Mouse (Mus musculus): ENCODE data around the gene Crot. TPM values are rescaled to one million over a fixed set of nuclear protein-coding genes. Genes with fewer than 3 reads are reported as not detected.

Crot gene
- polyA plus RNA-seq, 1 experiment, result 6.6 TPM

GRCm38 (mm10) chr5:8970694-8971093 is 26.4 kb downstream of the Crot start:
- Histone ChIP-seq H3K36me3 (ENCODE audit: control insufficient read depth, insufficient read depth) (peaks cover 42% of the 10 kb centered on the region), H3K79me3 (ENCODE audit: low read depth) (no peaks in the 10 kb centered on the region), H3K4me3 (ENCODE audit: insufficient read depth, poor library complexity, severe bottlenecking) (no peak overlapping the region), H3K79me2 (ENCODE audit: control insufficient read depth, insufficient read depth) (no peaks in the 10 kb centered on the region), H3ac (ENCODE audit: control insufficient read depth, insufficient read length, low read depth) (no peak overlapping the region), H3K27me3 (ENCODE audit: control insufficient read depth, insufficient read depth, insufficient read length) (no peaks in the 10 kb centered on the region)
- no peak for TF ChIP-seq MAX (IDR thresholded peaks at IDR 0.05)
- no peak for TF ChIP-seq CTCF (IDR thresholded peaks at IDR 0.05; ENCODE audit: control insufficient read depth, insufficient read depth, insufficient read length)
- TF ChIP-seq FOSL1 (IDR thresholded peaks at IDR 0.05; ENCODE audit: insufficient read depth, low read length, poor library complexity, severe bottlenecking), result no peak
- TF ChIP-seq CEBPB (IDR thresholded peaks at IDR 0.05; ENCODE audit: low read depth), result no peak
- TF ChIP-seq MYOG (IDR thresholded peaks at IDR 0.05; ENCODE audit: control insufficient read depth, extremely low read depth, insufficient read length), result no peak
- no peak for TF ChIP-seq USF1 (IDR thresholded peaks at IDR 0.05; ENCODE audit: low read depth)
- no peak for TF ChIP-seq MYOD1 (IDR thresholded peaks at IDR 0.05; ENCODE audit: control insufficient read depth, insufficient read length, low read depth)

GRCm38 (mm10) chr5:8964487-8964886 is 32.6 kb downstream of the Crot start:
- no peaks in the 10 kb centered on the region for H3K79me2 ChIP-seq (ENCODE audit: control insufficient read depth, insufficient read depth)
- H3K79me3 ChIP-seq (ENCODE audit: low read depth), result no peaks in the 10 kb centered on the region
- TF ChIP-seq MYOG (IDR thresholded peaks at IDR 0.05; ENCODE audit: control insufficient read depth, extremely low read depth, insufficient read length) (no peak), MAX (IDR thresholded peaks at IDR 0.05) (no peak), CEBPB (IDR thresholded peaks at IDR 0.05; ENCODE audit: low read depth) (no peak), MYOD1 (IDR thresholded peaks at IDR 0.05; ENCODE audit: control insufficient read depth, insufficient read length, low read depth) (no peak)
- H3K36me3 ChIP-seq (ENCODE audit: control insufficient read depth, insufficient read depth), result peaks cover 27% of the 10 kb centered on the region
- H3ac ChIP-seq (ENCODE audit: control insufficient read depth, insufficient read length, low read depth), result no peak overlapping the region
- H3K27me3 ChIP-seq (ENCODE audit: control insufficient read depth, insufficient read depth, insufficient read length), result no peaks in the 10 kb centered on the region
- no peak overlapping the region for H3K4me3 ChIP-seq (ENCODE audit: insufficient read depth, poor library complexity, severe bottlenecking)

- Histone ChIP-seq H3K27me3 (ENCODE audit: control insufficient read depth, insufficient read depth, insufficient read length) (no peaks in the 10 kb centered on the region), H3ac (ENCODE audit: control insufficient read depth, insufficient read length, low read depth) (no peak overlapping the region), H3K36me3 (ENCODE audit: control insufficient read depth, insufficient read depth) (peaks cover 9% of the 10 kb centered on the region), H3K79me3 (ENCODE audit: low read depth) (no peaks in the 10 kb centered on the region), H3K79me2 (ENCODE audit: control insufficient read depth, insufficient read depth) (no peaks in the 10 kb centered on the region), H3K4me3 (ENCODE audit: insufficient read depth, poor library complexity, severe bottlenecking) (no peak overlapping the region)
- no peak for TF ChIP-seq USF1 (IDR thresholded peaks at IDR 0.05; ENCODE audit: low read depth)
- no peak for TF ChIP-seq MYOG (IDR thresholded peaks at IDR 0.05; ENCODE audit: control insufficient read depth, extremely low read depth, insufficient read length)
- no peak for TF ChIP-seq CTCF (IDR thresholded peaks at IDR 0.05; ENCODE audit: control insufficient read depth, insufficient read depth, insufficient read length)
- no peak for TF ChIP-seq CEBPB (IDR thresholded peaks at IDR 0.05; ENCODE audit: low read depth)
- TF ChIP-seq FOSL1 (IDR thresholded peaks at IDR 0.05; ENCODE audit: insufficient read depth, low read length, poor library complexity, severe bottlenecking), result no peak
- no peak for TF ChIP-seq MAX (IDR thresholded peaks at IDR 0.05)
- no peak for TF ChIP-seq MYOD1 (IDR thresholded peaks at IDR 0.05; ENCODE audit: control insufficient read depth, insufficient read length, low read depth)
Observed at GRCm38 (mm10) chr5:8960534-8960933, 36.6 kb downstream of the Crot start.

GRCm38 (mm10) chr5:8955544-8955943 is 41.6 kb downstream of the Crot start:
- Histone ChIP-seq H3K4me3 (ENCODE audit: insufficient read depth, poor library complexity, severe bottlenecking) (no peak overlapping the region), H3K79me3 (ENCODE audit: low read depth) (no peaks in the 10 kb centered on the region), H3ac (ENCODE audit: control insufficient read depth, insufficient read length, low read depth) (no peak overlapping the region), H3K36me3 (ENCODE audit: control insufficient read depth, insufficient read depth) (no peaks in the 10 kb centered on the region), H3K27me3 (ENCODE audit: control insufficient read depth, insufficient read depth, insufficient read length) (no peaks in the 10 kb centered on the region), H3K79me2 (ENCODE audit: control insufficient read depth, insufficient read depth) (no peaks in the 10 kb centered on the region)
- no peak for TF ChIP-seq MYOG (IDR thresholded peaks at IDR 0.05; ENCODE audit: control insufficient read depth, extremely low read depth, insufficient read length)
- no peak for TF ChIP-seq FOSL1 (IDR thresholded peaks at IDR 0.05; ENCODE audit: insufficient read depth, low read length, poor library complexity, severe bottlenecking)
- TF ChIP-seq USF1 (IDR thresholded peaks at IDR 0.05; ENCODE audit: low read depth), result no peak
- no peak for TF ChIP-seq MAX (IDR thresholded peaks at IDR 0.05)
- TF ChIP-seq CTCF (IDR thresholded peaks at IDR 0.05; ENCODE audit: control insufficient read depth, insufficient read depth, insufficient read length), result no peak
- TF ChIP-seq MYOD1 (IDR thresholded peaks at IDR 0.05; ENCODE audit: control insufficient read depth, insufficient read length, low read depth), result no peak
- TF ChIP-seq CEBPB (IDR thresholded peaks at IDR 0.05; ENCODE audit: low read depth), result no peak

- H3K79me2 ChIP-seq (ENCODE audit: control insufficient read depth, insufficient read depth), result no peaks in the 10 kb centered on the region
- TF ChIP-seq CTCF (IDR thresholded peaks at IDR 0.05; ENCODE audit: control insufficient read depth, insufficient read depth, insufficient read length), result no peak
- TF ChIP-seq USF1 (IDR thresholded peaks at IDR 0.05; ENCODE audit: low read depth), result no peak
- TF ChIP-seq CEBPB (IDR thresholded peaks at IDR 0.05; ENCODE audit: low read depth), result no peak
- TF ChIP-seq MYOG (IDR thresholded peaks at IDR 0.05; ENCODE audit: control insufficient read depth, extremely low read depth, insufficient read length), result no peak
- no peak for TF ChIP-seq FOSL1 (IDR thresholded peaks at IDR 0.05; ENCODE audit: insufficient read depth, low read length, poor library complexity, severe bottlenecking)
- no peak for TF ChIP-seq MAX (IDR thresholded peaks at IDR 0.05)
- no peak for TF ChIP-seq MYOD1 (IDR thresholded peaks at IDR 0.05; ENCODE audit: control insufficient read depth, insufficient read length, low read depth)
- H3K36me3 ChIP-seq (ENCODE audit: control insufficient read depth, insufficient read depth), result no peaks in the 10 kb centered on the region
- no peak overlapping the region for H3K4me3 ChIP-seq (ENCODE audit: insufficient read depth, poor library complexity, severe bottlenecking)
- no peaks in the 10 kb centered on the region for H3K79me3 ChIP-seq (ENCODE audit: low read depth)
- H3ac ChIP-seq (ENCODE audit: control insufficient read depth, insufficient read length, low read depth), result no peak overlapping the region
- H3K27me3 ChIP-seq (ENCODE audit: control insufficient read depth, insufficient read depth, insufficient read length), result no peaks in the 10 kb centered on the region
Observed at GRCm38 (mm10) chr5:8953660-8954059, 43.5 kb downstream of the Crot start.
